Mouse (Mus musculus) E14TG2a.4 (cell line): Measurements from ENCODE around the gene Ifit2.

Experiments
- H3K27me3 ChIP-seq: 2 replicates; pipeline ENCODE4 v1.6.1; 2014; ENCODE audit warnings: low read length, control low read depth; ENCODE audit not compliant: insufficient read depth
- H3K36me3 ChIP-seq: 2 replicates; pipeline ENCODE4 v1.6.1; 2014; ENCODE audit warnings: low read length, control low read depth; ENCODE audit not compliant: insufficient read depth
- H3K4me1 ChIP-seq: replicated peaks from 2 replicates; pipeline ENCODE4 v1.6.1; 2014; ENCODE audit warnings: low read depth, low read length, control low read depth
- H3K4me3 ChIP-seq: replicated peaks from 2 replicates; pipeline ENCODE4 v1.5.1; 2014; ENCODE audit warnings: mild to moderate bottlenecking, low read length
- H3K9me3 ChIP-seq: 2 replicates; pipeline ENCODE4 v1.6.1; 2014; ENCODE audit warnings: low read length, control low read depth
- CTCF ChIP-seq: conservative IDR thresholded peaks from 2 replicates; pipeline ENCODE4 v1.5.1; 2014; ENCODE audit warnings: low read length
- NANOG ChIP-seq: IDR thresholded peaks from 2 replicates; pipeline ENCODE4 v1.6.1; 2014; ENCODE audit warnings: borderline replicate concordance, low read length, mixed read lengths
- POU5F1 ChIP-seq: IDR thresholded peaks from 2 replicates; pipeline ENCODE4 v1.6.1; 2014; ENCODE audit warnings: low read length, borderline replicate concordance

Ifit2 gene

DNA sequence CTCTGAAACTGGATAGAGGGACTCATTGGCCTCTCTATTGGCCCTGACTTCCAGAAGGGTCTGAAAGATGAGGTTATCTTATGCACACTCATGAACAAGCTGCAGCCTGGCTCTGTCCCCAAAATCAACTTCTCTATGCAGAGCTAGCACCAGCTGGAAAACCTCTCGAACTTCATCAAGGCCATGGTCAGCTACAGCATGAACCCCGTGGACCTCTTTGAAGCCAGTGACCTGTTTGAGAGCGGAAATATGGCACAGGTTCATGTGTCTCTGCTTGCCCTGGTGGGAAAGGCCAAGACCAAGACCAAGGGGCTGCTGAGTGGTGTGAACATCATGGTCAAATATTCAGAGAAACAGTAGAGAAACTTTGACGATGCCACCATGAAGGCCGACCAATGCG, 73.3 kb downstream of the Ifit2 start:
- H3K4me3 ChIP-seq, result no peak overlapping the region
- no peaks in the 10 kb centered on the region for H3K4me1 ChIP-seq
- no peaks in the 10 kb centered on the region for H3K27me3 ChIP-seq
- H3K9me3 ChIP-seq, result no peaks in the 10 kb centered on the region
- no peaks in the 10 kb centered on the region for H3K36me3 ChIP-seq
- TF ChIP-seq CTCF (no peak), NANOG (no peak)

DNA sequence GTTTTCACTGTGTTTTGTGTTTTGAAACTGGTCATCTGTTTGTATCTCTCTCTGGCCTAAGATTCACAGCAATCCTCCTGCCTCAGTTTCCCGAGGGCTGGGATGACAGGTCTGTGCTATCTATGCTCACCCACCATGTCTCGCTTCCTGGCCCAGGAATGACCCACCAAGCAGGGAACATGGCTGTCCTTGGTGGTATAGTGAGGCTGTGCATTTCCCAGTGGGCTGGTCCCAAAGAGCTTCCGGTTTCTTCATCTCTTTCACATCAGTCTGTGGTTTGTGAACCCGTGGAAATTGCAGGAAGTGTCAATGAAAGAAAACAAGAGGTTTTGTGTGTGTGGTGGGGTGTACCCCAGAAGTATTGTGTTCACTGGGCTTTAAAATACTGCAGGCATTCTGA, 74.2 kb downstream of the Ifit2 start:
- Histone ChIP-seq H3K4me1 (no peaks in the 10 kb centered on the region), H3K27me3 (no peaks in the 10 kb centered on the region), H3K9me3 (no peaks in the 10 kb centered on the region), H3K36me3 (no peaks in the 10 kb centered on the region), H3K4me3 (no peak overlapping the region)
- TF ChIP-seq NANOG (no peak), POU5F1 (no peak), CTCF (no peak)
